Mouse (Mus musculus) kidney, postnatal 4 days (tissue): ENCODE measurements around the gene Fgf5.

Experiments
- DNase-seq, 2 experiments: peaks; one replicate each; pipeline ENCODE4 v3.0.0; 2021; ENCODE audit warnings: mixed read lengths in 2 of 2

The Fgf5 gene

DNA sequence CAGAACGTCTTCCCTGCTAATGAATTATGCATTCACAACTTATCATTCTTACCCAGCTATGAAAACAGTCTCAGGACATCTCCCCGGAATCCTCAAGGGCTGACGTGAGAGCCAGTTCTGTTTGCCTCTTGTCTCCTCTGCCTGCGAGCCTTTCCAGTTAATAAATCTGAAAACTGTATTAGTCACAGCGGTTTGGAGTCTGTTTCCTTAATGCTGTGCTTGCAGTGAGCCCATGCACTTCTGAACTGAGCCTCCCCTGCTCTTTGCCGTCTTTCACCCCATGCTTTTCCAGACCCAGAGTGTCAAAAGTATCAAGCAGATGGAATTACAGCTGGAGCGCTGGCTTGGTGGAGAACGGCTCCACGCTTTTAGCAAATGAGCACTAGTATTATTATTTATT, 52.5 kb downstream of the Fgf5 start:
- no peak for DNase-seq

DNA sequence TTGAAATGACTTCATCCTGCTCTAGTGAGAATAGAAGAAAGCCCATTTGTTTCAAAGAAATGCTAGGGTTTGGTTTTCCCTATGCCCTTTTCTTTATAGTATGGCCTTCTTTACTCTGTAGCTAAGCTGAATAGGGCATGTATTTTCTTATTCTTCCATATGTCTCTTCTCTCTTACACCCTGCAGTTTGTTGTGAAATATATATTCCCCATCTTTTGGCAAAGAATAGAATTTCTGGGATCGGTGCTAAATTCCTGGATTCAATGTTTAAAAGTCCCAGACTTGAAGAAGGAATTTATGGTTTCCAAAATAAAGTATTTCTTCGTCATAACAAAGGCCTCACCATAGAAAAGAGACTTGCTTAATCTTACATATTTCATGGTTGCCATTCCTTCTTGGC, 72.6 kb downstream of the Fgf5 start:
- no peak for DNase-seq
